Mouse (Mus musculus): ENCODE measurements around the gene Taf1c.

DNA sequence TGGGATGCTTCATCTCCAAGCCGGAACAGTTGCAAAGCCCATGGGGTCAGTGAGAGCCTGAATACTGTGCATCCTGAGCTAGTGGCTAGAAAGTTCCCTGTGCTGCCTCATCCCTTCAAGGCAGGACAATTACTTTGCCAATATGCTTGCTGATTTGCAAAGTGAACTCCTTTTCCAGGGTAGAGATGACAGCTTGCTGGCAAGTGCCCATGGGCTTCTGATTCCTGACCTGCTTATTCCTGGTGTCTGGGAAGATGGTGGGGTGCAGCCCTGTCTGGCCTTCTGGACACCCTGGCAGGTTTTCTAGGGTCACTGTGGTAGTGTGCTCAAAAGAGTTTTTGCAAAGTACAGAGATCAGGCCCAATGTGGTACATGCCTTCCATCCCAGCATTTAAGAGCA lies 37.9 kb upstream of the Taf1c start:
- no peak for TF ChIP-seq POLR2A (IDR thresholded peaks at IDR 0.05; ENCODE audit: control insufficient read depth, extremely low read depth, insufficient read depth, low read length, poor library complexity)
- TF ChIP-seq CTCF (IDR thresholded peaks at IDR 0.05; ENCODE audit: borderline replicate concordance, control insufficient read depth, extremely low read depth, insufficient read depth, low read length, poor library complexity) = no peak
